In the genomic region with DNA sequence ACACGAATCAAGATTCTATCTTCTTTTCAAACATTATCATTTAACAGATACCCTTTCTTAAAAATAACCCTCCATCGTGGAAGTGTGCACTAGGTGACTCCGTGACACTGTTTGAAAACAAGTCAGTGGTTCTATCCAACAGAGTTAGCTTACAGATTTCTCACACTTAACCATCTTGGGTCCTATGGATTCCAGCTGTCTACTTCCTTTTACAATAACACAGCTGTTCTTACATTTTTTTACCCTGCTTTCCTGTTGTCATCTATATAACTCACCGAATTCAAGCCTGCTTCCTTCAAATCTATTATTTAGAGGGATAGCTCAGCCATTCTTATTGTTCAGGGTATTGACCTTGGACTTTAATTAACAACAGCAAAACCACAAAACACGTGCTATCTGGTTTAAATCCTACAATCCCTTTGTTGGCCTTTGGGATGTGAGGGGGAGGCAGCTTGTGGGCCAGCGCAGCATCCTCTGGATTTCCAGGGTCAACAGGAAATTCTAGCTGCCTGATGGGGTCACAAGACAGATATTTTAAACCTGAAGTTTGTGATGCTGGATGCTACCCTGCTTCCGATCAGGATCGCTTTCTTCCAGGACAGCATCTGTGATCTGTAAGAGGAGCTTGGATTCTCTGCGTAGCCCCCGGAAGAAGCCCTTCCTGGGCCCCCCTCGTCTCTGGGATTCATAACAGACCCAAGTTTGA, we compare ENCODE assay signal across 13 mouse cellular contexts.
DNase-seq lines count a peak whose midpoint lies in the region; ATAC-seq lines count a peak whose summit lies in the region.
"Had no signal": no experiment of that assay in that cellular context is flagged by ENCODE, and none has a peak within 500 bp of the region (broad histone marks: within the 10 kb centered on the region; RNA-seq: fewer than 3 reads in every experiment).

No protein-coding gene starts in this region.

- no peak overlapping the region for H3K27ac ChIP-seq in heart, embryonic 10.5 days
- H3K27ac ChIP-seq in liver, embryonic 12.5 days, result no peak overlapping the region
- H3K27ac ChIP-seq: hindbrain, embryonic 12.5 days; macrophage had no signal

- H3K27me3 ChIP-seq in heart, embryonic 10.5 days (ENCODE audit: insufficient read depth, poor library complexity, severe bottlenecking), result no peaks in the 10 kb centered on the region
- H3K27me3 ChIP-seq in liver, embryonic 12.5 days (replicated peaks), result no peaks in the 10 kb centered on the region
- H3K27me3 ChIP-seq: hindbrain, embryonic 12.5 days had no signal

- no peak overlapping the region for H3K4me3 ChIP-seq in heart, embryonic 10.5 days
- no peak overlapping the region for H3K4me3 ChIP-seq in liver, embryonic 12.5 days
- H3K4me3 ChIP-seq: hindbrain, embryonic 12.5 days had no signal

- DNase-seq in heart, adult 11 months, result peak; percentile 83
- no peak for DNase-seq in heart, embryonic 10.5 days (ENCODE audit: low spot score)
- DNase-seq in liver, result peak; percentile 7
- peak; percentile 48 for DNase-seq in embryo, embryonic 10.5 days (ENCODE audit: low spot score)
- peak; percentile 18 for DNase-seq in kidney, postnatal 14 days
- no peak for DNase-seq in thymus, adult 18-20 months
- DNase-seq in layer of hippocampus, postnatal 14 days (ENCODE audit: low spot score in 2 of 2), result no peak
- DNase-seq: B cell, adult 2 months; cerebellum, adult 9-11 months had no signal

- H3K9me3 ChIP-seq in heart, embryonic 10.5 days, result no peaks in the 10 kb centered on the region
- no peaks in the 10 kb centered on the region for H3K9me3 ChIP-seq in liver, embryonic 12.5 days (replicated peaks)
- H3K9me3 ChIP-seq: hindbrain, embryonic 12.5 days had no signal

- no peak for ATAC-seq in liver, embryonic 12.5 days

- H3K36me3 ChIP-seq in heart, embryonic 10.5 days, result no peaks in the 10 kb centered on the region
- H3K36me3 ChIP-seq in liver, embryonic 12.5 days, result no peaks in the 10 kb centered on the region
- H3K36me3 ChIP-seq: G1E; hindbrain, embryonic 12.5 days had no signal

- WGBS in heart, embryonic 10.5 days, result 76% methylated on average over 11 of the region's 11 CpGs
- WGBS in liver, embryonic 12.5 days (ENCODE audit: insufficient replicate concordance), result 54% methylated on average over 11 of the region's 11 CpGs

- H3K4me1 ChIP-seq in heart, embryonic 10.5 days, result peaks cover 9% of the 10 kb centered on the region
- no peaks in the 10 kb centered on the region for H3K4me1 ChIP-seq in liver, embryonic 12.5 days

- H3K4me2 ChIP-seq in liver, embryonic 12.5 days, result no peak overlapping the region
- H3K4me2 ChIP-seq: hindbrain, embryonic 12.5 days had no signal

- no peak overlapping the region for H3K9ac ChIP-seq in liver, embryonic 12.5 days
- H3K9ac ChIP-seq: hindbrain, embryonic 12.5 days had no signal

Comparison
In these comparisons a context has a peak if more than half of its experiments do, and no peak if none do; other contexts are left out.
1. DNase-seq: peak in heart, adult 11 months (single experiment), liver (single experiment), embryo, embryonic 10.5 days (single experiment) and kidney, postnatal 14 days (single experiment); none in heart, embryonic 10.5 days (single experiment), thymus, adult 18-20 months (0 of 2) and layer of hippocampus, postnatal 14 days (0 of 2).